In the genomic region with DNA sequence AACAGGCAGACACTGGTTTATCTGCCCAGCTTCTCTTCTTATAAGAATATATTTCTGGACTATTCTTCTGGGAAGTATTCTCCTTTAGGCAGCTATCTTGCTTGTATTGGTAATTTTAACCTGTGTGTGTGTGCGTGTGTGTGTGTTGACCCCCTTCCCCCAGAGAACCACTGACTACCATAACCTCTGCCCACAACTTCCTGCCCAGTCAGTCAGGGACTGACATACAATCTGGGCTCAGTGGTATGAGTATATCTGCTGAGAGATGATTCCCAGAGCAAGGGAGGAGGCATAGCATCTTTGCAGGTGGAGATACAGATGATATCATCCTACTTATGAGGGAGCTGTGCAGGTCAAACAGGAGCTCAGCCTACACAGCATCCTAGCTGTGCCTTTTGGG, we compare ENCODE assay signal across 25 mouse cellular contexts.
DNase-seq lines count a peak whose midpoint lies in the region; TF ChIP-seq lines count a peak whose summit lies in the region.
"Had no signal": no experiment of that assay in that cellular context is flagged by ENCODE, and none has a peak within 500 bp of the region (broad histone marks: within the 10 kb centered on the region; RNA-seq: fewer than 3 reads in every experiment).

No protein-coding gene starts in this region.

- H3K4me2 ChIP-seq in CH12.LX (ENCODE audit: insufficient read depth, low read depth, poor library complexity, severe bottlenecking), result no peak overlapping the region
- H3K4me2 ChIP-seq: embryonic facial prominence, embryonic 13.5 days; forebrain, embryonic 12.5 days; forebrain, embryonic 15.5 days; heart, embryonic 11.5 days; hindbrain, embryonic 14.5 days had no signal

- dilution Hi-C loops in CH12.LX (cut with MboI; ENCODE audit: extremely low pct_ligation_motif_present, extremely low pct_unique_long_range_greater_than_20kb, low sequenced_read_pairs), result no loop called here

- no peaks in the 10 kb centered on the region for H3K79me2 ChIP-seq in CH12.LX (replicated peaks; ENCODE audit: control insufficient read depth, extremely low read depth, insufficient read depth, poor library complexity, severe bottlenecking)

- TF ChIP-seq POLR2A in CH12.LX (IDR thresholded peaks at IDR 0.05; ENCODE audit: low read depth, low read length), result no peak

- no peak overlapping the region for H3K27ac ChIP-seq in CH12.LX (ENCODE audit: insufficient read depth, low read depth)
- H3K27ac ChIP-seq: embryonic facial prominence, embryonic 10.5 days; embryonic facial prominence, embryonic 13.5 days; forebrain, embryonic 12.5 days; forebrain, embryonic 15.5 days; hindbrain, embryonic 14.5 days had no signal

- peak; percentile 6 for DNase-seq in CD4-positive helper T cell, adult 2 months (ENCODE audit: low read depth, low spot score)
- peak; percentile 52 for DNase-seq in CH12.LX (ENCODE audit: extremely low read depth)
- DNase-seq in induced T-regulatory cell, adult 2 months (ENCODE audit: low read depth), result peak; percentile 24
- no peak for DNase-seq in gastrocnemius, postnatal 4 days (ENCODE audit: low spot score in 2 of 2)
- no peak for DNase-seq in lung, postnatal 10 days
- no peak for DNase-seq in frontal cortex, adult 2 months (ENCODE audit: extremely low spot score in 1 of 2, low spot score in 1 of 2)
- DNase-seq: adrenal gland, postnatal 10 days; adrenal gland, postnatal 36 days; cerebellum, adult 2 months; cerebellum, adult 9-11 months; cerebellum, postnatal 25 days; embryo, embryonic 11 days; gastrocnemius, postnatal 10 days; gastrocnemius, postnatal 36 days; heart, adult 11 months; heart, postnatal 36 days; kidney, adult 18-20 months; kidney, adult 9 months had no signal

- TF ChIP-seq EP300 in CH12.LX (IDR thresholded peaks at IDR 0.05; ENCODE audit: low read length), result peak; percentile 56

- H3K4me1 ChIP-seq in CH12.LX (ENCODE audit: control insufficient read depth in 1 of 2, insufficient read depth in 2 of 2), result peaks cover 24 to 37% of the 10 kb centered on the region in 2 experiments
- H3K4me1 ChIP-seq: embryonic facial prominence, embryonic 10.5 days; embryonic facial prominence, embryonic 13.5 days; forebrain, embryonic 12.5 days; forebrain, embryonic 15.5 days had no signal

- no peaks in the 10 kb centered on the region for H3K9me3 ChIP-seq in CH12.LX (replicated peaks; ENCODE audit: low read length)
- H3K9me3 ChIP-seq: embryonic facial prominence, embryonic 10.5 days; embryonic facial prominence, embryonic 13.5 days; forebrain, embryonic 15.5 days had no signal

- no peak for TF ChIP-seq CTCF in CH12.LX (conservative IDR thresholded peaks at IDR 0.05 in 1 of 2, IDR thresholded peaks at IDR 0.05 in 1 of 2; ENCODE audit: low read depth in 2 of 2, low read length in 2 of 2)

- no peak overlapping the region for H3K4me3 ChIP-seq in CH12.LX (replicated peaks in 1 of 3; ENCODE audit: low read depth in 2 of 3, low read length in 2 of 3, poor library complexity in 1 of 3)
- H3K4me3 ChIP-seq: embryonic facial prominence, embryonic 10.5 days; embryonic facial prominence, embryonic 13.5 days; erythroblast, embryonic 14.5 days; forebrain, embryonic 12.5 days; forebrain, embryonic 15.5 days had no signal

- in situ Hi-C loops in CH12.LX (cut with MboI; ENCODE audit: low pct_ligation_motif_present, low pct_unique_long_range_greater_than_20kb, low sequenced_read_pairs), result no loop called here

- no peak overlapping the region for H3K9ac ChIP-seq in CH12.LX (ENCODE audit: insufficient read depth, low read depth)
- H3K9ac ChIP-seq: embryonic facial prominence, embryonic 13.5 days; forebrain, embryonic 12.5 days; forebrain, embryonic 15.5 days; hindbrain, embryonic 14.5 days had no signal

- no peaks in the 10 kb centered on the region for H3K36me3 ChIP-seq in CH12.LX (replicated peaks in 1 of 2; ENCODE audit: control insufficient read depth in 1 of 2, insufficient read depth in 1 of 2, low read length in 1 of 2)
- H3K36me3 ChIP-seq: embryonic facial prominence, embryonic 10.5 days; embryonic facial prominence, embryonic 13.5 days; forebrain, embryonic 12.5 days; forebrain, embryonic 15.5 days had no signal

- H3K27me3 ChIP-seq in CH12.LX (replicated peaks), result no peaks in the 10 kb centered on the region
- H3K27me3 ChIP-seq: embryonic facial prominence, embryonic 13.5 days; forebrain, embryonic 15.5 days had no signal

- TF ChIP-seq RAD21 in CH12.LX (IDR thresholded peaks at IDR 0.05; ENCODE audit: low read depth, low read length), result no peak

TF ChIP-seq in CH12.LX, 34 proteins besides CTCF, POLR2A, EP300 and RAD21:
- TF ChIP-seq GABPA (IDR thresholded peaks at IDR 0.05; ENCODE audit: insufficient replicate concordance, low read depth, low read length) (no peak), MAFK (IDR thresholded peaks at IDR 0.05; ENCODE audit: insufficient replicate concordance, low read length) (0 out of 2 replicates have a peak, but pooled peaks have one; percentile 5), ETS1 (conservative IDR thresholded peaks at IDR 0.05; ENCODE audit: low read depth, low read length) (0 out of 2 replicates have a peak, but pooled peaks have one; percentile 26), BHLHE40 (IDR thresholded peaks at IDR 0.05; ENCODE audit: low read depth, low read length) (0 out of 2 replicates have a peak, but pooled peaks have one; percentile 11)

Comparison
In these comparisons a context has a peak if more than half of its experiments do, and no peak if none do; other contexts are left out.
1. DNase-seq: peak in CD4-positive helper T cell, adult 2 months (single experiment), CH12.LX (single experiment) and induced T-regulatory cell, adult 2 months (single experiment); none in gastrocnemius, postnatal 4 days (0 of 2), lung, postnatal 10 days (single experiment) and frontal cortex, adult 2 months (0 of 2).